ENCODE assay signal across 12 mouse cellular contexts in the genomic region with DNA sequence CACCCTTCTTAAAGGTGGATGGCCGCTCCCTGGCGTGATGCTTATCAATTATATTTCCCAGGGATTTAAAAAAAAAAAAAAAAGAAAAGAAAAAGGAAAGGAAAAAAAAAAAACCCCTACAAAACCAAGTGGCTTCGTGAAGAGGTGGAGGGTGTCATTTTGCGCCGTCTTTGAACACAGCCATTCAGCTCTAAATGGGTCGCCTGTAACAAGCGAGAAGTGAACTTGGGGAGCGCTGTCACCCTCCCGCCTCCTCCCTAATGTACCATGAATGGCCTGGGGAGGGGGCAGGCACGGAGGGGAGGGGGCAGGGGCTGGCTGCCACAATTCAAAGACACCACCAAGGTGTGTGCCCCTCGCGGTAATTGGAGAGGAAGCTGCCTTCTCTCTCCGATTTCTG.
A peak's percentile ranks its signal among the peaks of the same experiment; 100 is the strongest.
DNase-seq lines count a peak whose midpoint lies in the region; ATAC-seq and TF ChIP-seq lines count a peak whose summit lies in the region.
"Had no signal": no experiment of that assay in that cellular context is flagged by ENCODE, and none has a peak within 500 bp of the region (broad histone marks: within the 10 kb centered on the region; RNA-seq: fewer than 3 reads in every experiment).

No protein-coding gene starts in this region.

- TF ChIP-seq POLR2A in brain, embryonic 14.5 days (IDR thresholded peaks at IDR 0.05; ENCODE audit: borderline replicate concordance, extremely low read depth, insufficient read depth, insufficient read length, poor library complexity, severe bottlenecking), result no peak

- peak overlapping the region; percentile 31 for H3K4me3 ChIP-seq in forebrain, embryonic 10.5 days
- no peak overlapping the region for H3K4me3 ChIP-seq in forebrain, embryonic 15.5 days
- no peak overlapping the region for H3K4me3 ChIP-seq in hindbrain, embryonic 12.5 days
- peak overlapping the region; percentile 19 for H3K4me3 ChIP-seq in midbrain, embryonic 14.5 days (replicated peaks; ENCODE audit: low read depth, low read length)

- no peak overlapping the region for H3K4me2 ChIP-seq in forebrain, embryonic 15.5 days (replicated peaks)
- H3K4me2 ChIP-seq in hindbrain, embryonic 12.5 days (replicated peaks), result peak overlapping the region; percentile 41
- peak overlapping the region; percentile 47 for H3K4me2 ChIP-seq in midbrain, embryonic 14.5 days (ENCODE audit: low read length)

- no peak overlapping the region for H3K27ac ChIP-seq in forebrain, embryonic 10.5 days
- no peak overlapping the region for H3K27ac ChIP-seq in forebrain, embryonic 15.5 days (replicated peaks)
- no peak overlapping the region for H3K27ac ChIP-seq in hindbrain, embryonic 12.5 days
- no peak overlapping the region for H3K27ac ChIP-seq in midbrain, embryonic 14.5 days (replicated peaks; ENCODE audit: low read depth, low read length)

- ATAC-seq in forebrain, embryonic 15.5 days (replicated peaks), result no peak
- ATAC-seq in hindbrain, embryonic 12.5 days (ENCODE audit: low FRiP score), result no peak
- no peak for ATAC-seq in midbrain, embryonic 14.5 days (ENCODE audit: low FRiP score, low TSS enrichment)
- ATAC-seq in inflammation-experienced regulatory T-cells, adult 6 months, result no peak
- ATAC-seq: liver, postnatal 0 days had no signal

- H3K36me3 ChIP-seq in forebrain, embryonic 10.5 days (replicated peaks), result no peaks in the 10 kb centered on the region
- H3K36me3 ChIP-seq in forebrain, embryonic 15.5 days, result no peaks in the 10 kb centered on the region
- no peaks in the 10 kb centered on the region for H3K36me3 ChIP-seq in hindbrain, embryonic 12.5 days
- H3K36me3 ChIP-seq in midbrain, embryonic 14.5 days (ENCODE audit: control insufficient read depth, insufficient read depth, low read length), result no peaks in the 10 kb centered on the region
- H3K36me3 ChIP-seq: G1E had no signal

- H3K27me3 ChIP-seq in forebrain, embryonic 10.5 days (ENCODE audit: poor library complexity, severe bottlenecking), result peaks cover 100% of the 10 kb centered on the region
- peaks cover 99% of the 10 kb centered on the region for H3K27me3 ChIP-seq in forebrain, embryonic 15.5 days
- H3K27me3 ChIP-seq in hindbrain, embryonic 12.5 days, result peaks cover 68% of the 10 kb centered on the region
- H3K27me3 ChIP-seq in midbrain, embryonic 14.5 days (ENCODE audit: control insufficient read depth, insufficient read depth, low read length), result peaks cover 38% of the 10 kb centered on the region

- WGBS in forebrain, embryonic 10.5 days, result 1% methylated on average over 13 of the region's 13 CpGs
- under 1% methylated on average over 13 of the region's 13 CpGs for WGBS in forebrain, embryonic 15.5 days
- 2% methylated on average over 13 of the region's 13 CpGs for WGBS in hindbrain, embryonic 12.5 days
- WGBS in midbrain, embryonic 14.5 days, result 2% methylated on average over 13 of the region's 13 CpGs

- H3K4me1 ChIP-seq in forebrain, embryonic 10.5 days, result peaks cover 58% of the 10 kb centered on the region
- peaks cover 18% of the 10 kb centered on the region for H3K4me1 ChIP-seq in forebrain, embryonic 15.5 days
- peaks cover 23% of the 10 kb centered on the region for H3K4me1 ChIP-seq in hindbrain, embryonic 12.5 days
- peaks cover 14% of the 10 kb centered on the region for H3K4me1 ChIP-seq in midbrain, embryonic 14.5 days (ENCODE audit: control insufficient read depth, insufficient read depth, low read length)

- no peak overlapping the region for H3K9ac ChIP-seq in forebrain, embryonic 15.5 days (replicated peaks)
- no peak overlapping the region for H3K9ac ChIP-seq in hindbrain, embryonic 12.5 days
- H3K9ac ChIP-seq in midbrain, embryonic 14.5 days (replicated peaks; ENCODE audit: low read length), result no peak overlapping the region
- H3K9ac ChIP-seq: liver, postnatal 0 days had no signal

- no peak for DNase-seq in forebrain, embryonic 10.5 days (ENCODE audit: extremely low spot score, low spot score)
- peak; percentile 63 for DNase-seq in brain, embryonic 14.5 days (ENCODE audit: low read depth)
- peak; percentile 31 for DNase-seq in midbrain, embryonic 14.5 days
- no peak for DNase-seq in adrenal gland, adult 8-10 months
- DNase-seq in adrenal gland, postnatal 36 days, result no peak
- DNase-seq: gastrocnemius, postnatal 25 days; liver, postnatal 0 days; thymus, postnatal 4 days had no signal

- no peaks in the 10 kb centered on the region for H3K9me3 ChIP-seq in forebrain, embryonic 10.5 days
- no peaks in the 10 kb centered on the region for H3K9me3 ChIP-seq in forebrain, embryonic 15.5 days
- no peaks in the 10 kb centered on the region for H3K9me3 ChIP-seq in hindbrain, embryonic 12.5 days (replicated peaks)
- H3K9me3 ChIP-seq in midbrain, embryonic 14.5 days (ENCODE audit: control insufficient read depth, low read length), result no peaks in the 10 kb centered on the region

- no peak for TF ChIP-seq CTCF in brain, embryonic 14.5 days (IDR thresholded peaks at IDR 0.05; ENCODE audit: borderline replicate concordance, extremely low read depth, insufficient read depth, insufficient read length)

Comparison
In these comparisons a context has a peak if more than half of its experiments do, and no peak if none do; other contexts are left out.
1. H3K4me3 ChIP-seq: peak in forebrain, embryonic 10.5 days (single experiment) and midbrain, embryonic 14.5 days (single experiment); none in forebrain, embryonic 15.5 days (single experiment) and hindbrain, embryonic 12.5 days (single experiment).
2. DNase-seq: peak in brain, embryonic 14.5 days (single experiment) and midbrain, embryonic 14.5 days (single experiment); none in forebrain, embryonic 10.5 days (single experiment), adrenal gland, adult 8-10 months (single experiment) and adrenal gland, postnatal 36 days (0 of 2).